Mouse (Mus musculus) hindbrain, embryonic 10.5 days (tissue): ENCODE measurements at regions not wholly inside any gene's neighbourhood (a gene's known extent, or its start where the extent isn't known, plus 50 kb on each side); places are given as distances from the start of the nearest gene placed in this dataset.

Source experiments
- DNase-seq: peaks from one replicate; pipeline ENCODE4 v3.0.0-alpha.2; 2017; ENCODE audit warnings: low spot score
- H3K27ac ChIP-seq: fragments of 300-500 bp; sonication (generic); 2 replicates; pipeline ENCODE4 v1.5.1; 2016; ENCODE audit warnings: mild to moderate bottlenecking, moderate library complexity
- H3K27me3 ChIP-seq: fragments of 300-500 bp; sonication (generic); 2 replicates; pipeline ENCODE4 v1.6.1; 2016; ENCODE audit warnings: mild to moderate bottlenecking; ENCODE audit not compliant: poor library complexity, insufficient read depth, severe bottlenecking
- H3K36me3 ChIP-seq: fragments of 300-500 bp; sonication (generic); 2 replicates; pipeline ENCODE4 v1.6.1; 2016; ENCODE audit warnings: mild to moderate bottlenecking, moderate library complexity
- H3K4me1 ChIP-seq: fragments of 300-500 bp; sonication (generic); replicated peaks from 2 replicates; pipeline ENCODE4 v1.6.1; 2016; ENCODE audit warnings: mild to moderate bottlenecking
- H3K4me3 ChIP-seq: fragments of 300-500 bp; sonication (generic); 2 replicates; pipeline ENCODE4 v1.5.1; 2016; ENCODE audit warnings: mild to moderate bottlenecking, moderate library complexity
- H3K9me3 ChIP-seq: fragments of 300-500 bp; sonication (generic); 2 replicates; pipeline ENCODE4 v1.6.1; 2016; ENCODE audit warnings: mild to moderate bottlenecking, moderate library complexity
- WGBS: fragments of 180-500 bp; shearing (Covaris S2); methylation state at CpG from one replicate; pipeline ENCODE4 v1.1.7; 2016; 5-methylcytosine and 5-hydroxymethylcytosine counted together

DNA sequence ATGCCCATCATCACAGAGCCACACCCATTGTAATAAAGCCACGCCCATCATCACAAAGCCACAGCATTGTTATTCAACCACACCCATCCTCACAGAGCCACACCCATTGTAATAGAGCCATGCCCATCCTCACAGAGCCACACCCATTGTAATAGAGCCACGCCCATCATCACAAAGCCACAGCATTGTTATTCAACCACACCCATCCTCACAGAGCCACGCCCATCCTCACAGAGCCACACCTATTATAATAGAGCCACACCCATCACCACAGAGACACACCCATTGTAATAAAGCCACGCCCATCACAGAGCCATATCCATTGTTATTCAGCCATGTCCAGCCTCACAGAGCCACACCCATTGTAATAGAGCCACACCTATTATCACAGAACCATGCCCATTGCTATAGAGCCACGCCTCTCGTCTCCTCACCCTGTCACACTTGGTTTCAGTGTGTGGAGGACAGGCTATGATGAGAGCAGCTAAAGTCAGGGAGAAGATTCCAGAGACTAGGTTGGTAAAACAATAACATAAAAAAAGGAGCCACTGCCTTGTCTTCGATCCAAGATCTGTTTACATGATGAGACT lies 85.6 kb downstream of the Gxylt1 start:
- Histone ChIP-seq H3K9me3 (no peaks in the 10 kb centered on the region), H3K36me3 (no peaks in the 10 kb centered on the region), H3K27me3 (no peaks in the 10 kb centered on the region), H3K4me3 (no peak overlapping the region), H3K27ac (no peak overlapping the region), H3K4me1 (no peaks in the 10 kb centered on the region)
- WGBS: 90% methylated on average over 7 of the region's 7 CpGs
- DNase-seq: no peak

DNA sequence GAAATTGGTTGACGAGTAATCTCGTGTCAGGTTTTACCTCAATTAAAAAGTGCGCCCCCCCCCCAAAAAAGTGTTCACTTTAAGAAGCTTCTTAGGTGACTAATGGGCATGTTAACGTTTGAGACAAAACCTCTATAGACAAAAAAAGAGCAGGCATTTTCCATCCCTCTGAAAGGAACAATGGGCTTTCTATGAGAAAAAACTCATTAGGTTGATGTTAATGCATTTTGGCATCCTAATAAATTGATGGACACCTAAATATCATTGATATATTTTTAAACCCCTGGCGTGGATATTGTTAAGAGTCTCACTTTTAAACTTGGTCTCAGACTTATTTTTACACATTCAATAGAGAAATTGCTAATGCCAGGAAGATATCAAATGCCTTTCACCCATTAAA lies 98.8 kb downstream of the Gxylt1 start:
- Histone ChIP-seq H3K36me3 (no peaks in the 10 kb centered on the region), H3K4me1 (no peaks in the 10 kb centered on the region), H3K27me3 (no peaks in the 10 kb centered on the region), H3K4me3 (no peak overlapping the region), H3K9me3 (no peaks in the 10 kb centered on the region), H3K27ac (no peak overlapping the region)
- no peak for DNase-seq
- WGBS: 82% methylated on average over 5 of the region's 5 CpGs

DNA sequence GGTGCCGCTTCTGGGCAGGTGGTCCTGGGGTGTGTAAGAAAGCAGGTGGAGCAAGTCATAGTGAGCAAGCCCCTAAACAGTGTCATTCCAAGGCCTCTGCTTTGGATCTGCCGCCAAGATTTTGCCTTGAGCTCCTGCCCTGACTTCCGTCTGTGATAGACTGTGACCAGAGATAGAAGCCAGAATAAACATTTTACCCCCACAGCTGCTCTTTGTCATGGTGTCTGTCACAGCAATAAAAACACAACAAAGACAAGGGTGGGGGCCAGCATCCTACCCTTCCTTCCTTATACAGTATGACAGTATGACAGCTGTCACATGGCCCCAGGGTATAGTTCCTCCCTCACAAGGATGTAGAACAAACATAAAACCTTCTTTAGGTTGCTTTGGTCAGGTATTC lies 106.2 kb downstream of the Gxylt1 start:
- no peak for DNase-seq

DNA sequence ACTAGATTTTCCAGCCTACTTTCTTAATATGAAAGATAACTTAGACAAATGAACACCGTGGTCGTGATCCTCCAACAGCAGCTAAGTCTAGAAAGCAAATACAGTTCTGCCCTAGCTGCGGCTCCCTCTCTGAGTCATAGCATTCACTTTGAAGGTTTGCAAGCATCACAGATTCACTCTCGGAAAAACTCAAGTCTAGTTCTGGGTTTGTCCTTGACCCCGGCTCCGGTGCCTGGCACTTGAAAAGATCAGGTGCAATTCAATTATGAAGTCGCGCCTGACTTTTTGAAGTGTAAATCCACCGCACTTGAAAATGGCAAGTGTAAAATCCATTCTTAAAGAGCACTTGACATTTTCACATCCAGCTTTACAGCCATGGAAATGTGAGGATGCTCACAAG lies 107.5 kb downstream of the Gxylt1 start:
- Histone ChIP-seq H3K9me3 (no peaks in the 10 kb centered on the region), H3K27me3 (no peaks in the 10 kb centered on the region), H3K27ac (no peak overlapping the region), H3K4me3 (no peak overlapping the region), H3K4me1 (peaks cover under 1% of the 10 kb centered on the region; the same call in 1 of the 2 replicates), H3K36me3 (no peaks in the 10 kb centered on the region)
- DNase-seq: no peak
- WGBS: 91% methylated on average over 9 of the region's 9 CpGs

More for the DNA sequence above, 106.2 kb downstream of the Gxylt1 start:
- Histone ChIP-seq H3K4me3 (no peak overlapping the region), H3K27ac (no peak overlapping the region), H3K9me3 (no peaks in the 10 kb centered on the region), H3K36me3 (no peaks in the 10 kb centered on the region), H3K27me3 (no peaks in the 10 kb centered on the region), H3K4me1 (no peaks in the 10 kb centered on the region)
- 89% methylated on average over 3 of the region's 3 CpGs for WGBS

DNA sequence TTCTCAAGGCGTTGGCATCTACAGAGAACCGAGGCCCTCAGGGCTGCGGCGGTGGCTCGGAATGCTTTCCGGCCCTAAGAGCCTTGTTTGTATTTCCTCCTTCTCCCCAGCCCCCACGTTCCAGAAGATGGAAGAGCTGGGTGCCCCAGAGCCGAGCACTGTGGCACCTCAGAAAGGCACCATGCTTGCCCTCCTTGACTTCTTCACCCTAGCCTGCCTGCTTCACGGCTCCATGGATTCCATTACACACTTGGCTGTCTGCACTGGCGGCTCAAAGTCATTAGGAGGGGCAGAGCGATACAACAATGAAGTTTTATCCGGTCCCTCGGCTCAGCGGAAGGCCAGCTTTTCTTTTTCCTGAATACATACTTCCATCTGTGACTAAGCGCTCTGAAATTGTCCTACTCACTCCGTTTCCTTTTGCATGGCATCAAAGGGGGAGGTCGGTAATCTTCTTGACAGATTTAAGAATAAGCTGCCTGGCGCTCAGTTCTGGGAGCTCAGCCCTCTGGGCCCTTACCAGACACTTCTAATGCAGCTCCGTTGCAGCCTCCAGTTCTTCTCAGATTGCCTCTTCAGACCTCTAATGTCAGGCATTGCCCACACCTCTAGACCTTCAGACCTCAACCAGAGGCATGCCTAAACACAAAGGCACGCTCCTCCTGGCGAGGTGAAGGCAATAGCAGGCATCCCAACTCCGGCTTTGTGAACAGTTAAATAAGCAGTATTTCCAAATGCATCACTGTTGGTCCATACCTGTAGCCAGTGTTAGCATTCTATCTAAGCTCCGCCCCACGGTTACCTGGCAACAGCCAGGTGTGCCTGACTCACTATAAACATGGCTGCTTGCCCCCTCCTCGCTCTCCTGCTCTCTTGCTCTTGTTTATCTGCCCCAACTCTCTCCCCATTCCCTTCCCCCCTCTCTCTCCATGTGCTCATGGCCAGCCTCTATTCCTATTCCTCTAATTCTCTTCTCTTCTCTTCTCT lies 112.8 kb downstream of the Gxylt1 start:
- DNase-seq: peak; percentile 5
- H3K27ac ChIP-seq: peak overlapping the region; percentile 40; the same call in 1 of the 2 replicates
- 77% methylated on average over 25 of the region's 25 CpGs for WGBS

DNA sequence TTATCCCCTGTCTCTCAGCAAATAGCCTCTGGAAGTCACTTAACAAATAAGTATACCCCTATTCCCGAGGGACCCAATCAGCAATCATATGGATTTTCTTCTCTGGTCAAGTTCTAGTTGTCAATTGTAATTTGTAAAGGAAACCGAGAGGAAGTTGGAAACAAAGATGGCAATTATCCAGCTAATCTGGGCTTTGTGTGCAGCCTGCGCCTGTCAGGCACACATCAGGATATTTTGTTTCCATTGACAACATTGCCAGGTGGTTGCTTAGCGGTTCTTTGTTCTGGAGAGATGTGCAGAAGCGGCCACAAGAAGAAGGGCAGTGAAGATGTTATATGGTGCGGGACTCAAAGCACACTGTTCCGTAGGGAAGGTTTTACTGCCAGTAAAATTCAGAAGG lies 113.7 kb downstream of the Gxylt1 start:
- peak; percentile 9 for DNase-seq
- 75% methylated on average over 7 of the region's 7 CpGs for WGBS
- no peaks in the 10 kb centered on the region; the same call in 1 of the 2 replicates for H3K9me3 ChIP-seq
- no peak overlapping the region for H3K27ac ChIP-seq
- H3K36me3 ChIP-seq: no peaks in the 10 kb centered on the region
- peaks cover 8% of the 10 kb centered on the region for H3K4me1 ChIP-seq
- no peaks in the 10 kb centered on the region for H3K27me3 ChIP-seq
- H3K4me3 ChIP-seq: no peak overlapping the region

More for the DNA sequence above, 112.8 kb downstream of the Gxylt1 start:
- Histone ChIP-seq H3K27me3 (no peaks in the 10 kb centered on the region), H3K36me3 (no peaks in the 10 kb centered on the region), H3K4me1 (peaks cover 8% of the 10 kb centered on the region), H3K9me3 (no peaks in the 10 kb centered on the region; the same call in 1 of the 2 replicates), H3K4me3 (no peak overlapping the region)

DNA sequence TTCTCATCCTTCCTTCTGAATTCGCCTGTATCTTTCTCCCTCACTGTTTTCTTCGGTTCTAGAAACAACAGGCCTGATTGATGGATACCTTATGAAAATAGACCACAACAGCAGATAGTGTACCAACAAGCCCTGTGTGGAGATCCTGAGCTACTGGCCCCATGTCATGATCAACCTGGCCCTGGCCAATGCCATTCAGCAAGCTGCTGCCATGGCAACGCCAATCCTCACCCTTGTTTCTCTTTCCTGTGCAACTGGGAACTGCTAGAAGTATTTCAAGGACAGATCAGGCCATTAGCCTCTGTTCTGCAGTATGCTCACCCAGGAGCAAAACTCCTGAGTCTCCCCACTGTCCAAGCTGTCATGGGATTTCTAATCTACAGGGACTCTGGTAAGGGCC lies 119.2 kb downstream of the Gxylt1 start:
- Histone ChIP-seq H3K27ac (no peak overlapping the region), H3K27me3 (no peaks in the 10 kb centered on the region), H3K4me3 (no peak overlapping the region), H3K4me1 (peaks cover 4% of the 10 kb centered on the region; the same call in 1 of the 2 replicates), H3K36me3 (no peaks in the 10 kb centered on the region), H3K9me3 (no peaks in the 10 kb centered on the region; the same call in 1 of the 2 replicates)
- WGBS: 83% methylated on average over 3 of the region's 3 CpGs
- no peak for DNase-seq

DNA sequence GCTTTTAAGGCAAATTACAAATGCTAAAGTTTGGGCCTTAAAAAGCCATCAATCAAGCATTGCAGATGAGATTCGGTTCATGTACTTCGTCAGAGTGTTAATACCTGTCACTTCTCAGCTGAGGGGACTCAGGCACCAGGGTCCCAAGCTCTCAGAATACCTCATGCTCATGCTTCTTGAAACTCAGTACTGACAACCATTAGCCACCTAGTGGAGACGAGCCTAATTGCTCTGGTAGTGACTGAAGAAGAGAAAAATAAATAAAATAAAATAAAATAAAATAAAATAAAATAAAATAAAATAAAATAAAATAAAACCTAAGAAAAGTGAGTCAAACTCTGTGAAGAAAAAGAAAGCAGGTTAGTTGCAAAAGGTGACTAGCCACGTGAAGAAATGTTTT lies 121.0 kb downstream of the Gxylt1 start:
- no peak overlapping the region for H3K4me3 ChIP-seq
- no peak for DNase-seq
- peaks cover 4% of the 10 kb centered on the region; the same call in 1 of the 2 replicates for H3K4me1 ChIP-seq
- 62% methylated on average over 4 of the region's 4 CpGs for WGBS
- no peaks in the 10 kb centered on the region for H3K9me3 ChIP-seq
- no peak overlapping the region for H3K27ac ChIP-seq
- H3K36me3 ChIP-seq: no peaks in the 10 kb centered on the region
- no peaks in the 10 kb centered on the region for H3K27me3 ChIP-seq

DNA sequence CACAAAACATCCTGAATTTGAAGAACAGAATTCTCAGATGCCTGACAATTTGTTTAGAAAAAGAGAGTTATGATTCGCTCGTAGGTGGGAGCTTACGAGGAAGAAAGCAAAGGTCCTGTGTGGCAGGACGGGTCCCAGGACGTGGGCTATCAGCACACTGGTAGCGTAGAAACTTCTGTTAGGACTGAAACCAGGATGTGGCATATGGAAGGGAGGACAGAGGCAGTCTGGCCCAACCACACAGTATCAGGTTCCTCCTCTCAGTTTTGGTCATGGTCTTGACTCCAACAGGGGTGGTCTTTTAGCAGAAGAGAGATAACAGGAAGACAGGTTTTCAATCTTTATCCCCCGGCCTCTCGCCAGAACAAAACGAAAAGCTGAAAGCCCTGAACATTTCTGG lies 130.1 kb downstream of the Gxylt1 start:
- Histone ChIP-seq H3K36me3 (no peaks in the 10 kb centered on the region), H3K9me3 (no peaks in the 10 kb centered on the region), H3K27ac (no peak overlapping the region), H3K4me3 (no peak overlapping the region), H3K4me1 (peaks cover 9% of the 10 kb centered on the region; the same call in 1 of the 2 replicates), H3K27me3 (no peaks in the 10 kb centered on the region)
- 90% methylated on average over 9 of the region's 9 CpGs for WGBS
- DNase-seq: no peak

DNA sequence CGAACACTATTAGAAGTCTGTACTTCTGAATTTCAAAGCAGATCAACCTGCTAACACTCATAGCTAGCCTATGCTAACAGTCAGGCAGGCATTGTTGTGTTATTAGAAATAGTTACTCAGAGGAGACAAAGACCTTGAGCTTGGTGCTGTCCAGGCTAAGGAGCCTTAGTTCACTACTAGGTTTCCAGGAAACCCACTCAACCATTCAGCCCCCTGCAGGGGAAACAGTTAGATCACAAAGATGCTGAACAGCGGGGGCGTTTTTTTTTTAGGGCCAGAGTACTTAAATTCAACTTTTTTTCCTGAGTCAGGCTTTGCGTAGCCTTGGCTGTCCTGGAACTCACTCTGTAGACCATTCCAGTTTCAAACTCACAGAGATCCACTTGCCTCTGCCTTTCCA lies 130.7 kb downstream of the Gxylt1 start:
- no peak for DNase-seq
- H3K9me3 ChIP-seq: no peaks in the 10 kb centered on the region
- H3K27me3 ChIP-seq: no peaks in the 10 kb centered on the region
- no peak overlapping the region for H3K27ac ChIP-seq
- no peak overlapping the region for H3K4me3 ChIP-seq
- peaks cover 9% of the 10 kb centered on the region; the same call in 1 of the 2 replicates for H3K4me1 ChIP-seq
- 51% methylated on average over 4 of the region's 4 CpGs for WGBS
- no peaks in the 10 kb centered on the region for H3K36me3 ChIP-seq

DNA sequence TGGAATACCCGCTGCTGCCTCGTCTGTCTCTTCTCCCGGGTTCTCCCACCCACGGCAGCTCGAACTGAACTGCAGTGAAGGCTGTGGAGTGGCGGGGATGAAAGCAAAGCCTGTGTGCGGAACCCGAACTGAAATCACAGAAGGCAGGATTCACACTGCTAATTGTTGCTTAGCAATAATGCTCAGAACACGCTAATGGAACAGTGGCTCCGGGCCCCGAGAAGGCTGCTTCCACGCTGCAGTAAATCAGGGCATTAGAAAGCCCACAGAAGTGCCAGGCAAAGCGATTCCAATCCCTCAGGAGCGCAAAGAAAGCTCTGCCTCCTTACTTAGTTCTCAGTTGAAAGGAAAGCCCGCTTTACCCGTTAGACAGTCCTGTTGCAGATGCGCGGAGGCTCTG lies 141.6 kb downstream of the Gxylt1 start:
- WGBS: 82% methylated on average over 18 of the region's 18 CpGs

DNA sequence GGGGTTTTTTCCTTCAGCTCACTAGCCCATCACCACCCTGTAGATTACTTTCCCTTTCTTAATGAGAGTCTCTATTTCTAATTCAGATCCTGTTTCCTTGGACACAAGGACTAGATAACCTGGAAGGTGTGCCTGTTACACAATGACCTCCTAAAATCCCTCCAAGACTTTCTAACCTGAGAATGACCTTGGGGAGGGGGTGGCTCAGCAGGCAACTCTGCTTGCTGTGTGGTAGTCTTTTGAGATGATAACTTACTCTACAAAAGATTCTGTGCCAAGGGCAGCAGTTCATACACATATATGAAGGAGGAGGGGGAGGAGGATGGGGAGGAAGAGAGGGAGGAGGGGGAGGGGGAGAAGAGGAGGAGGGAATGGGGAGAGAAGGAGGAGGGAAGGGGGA lies 143.9 kb downstream of the Gxylt1 start:
- H3K4me3 ChIP-seq: no peak overlapping the region
- H3K27me3 ChIP-seq: no peaks in the 10 kb centered on the region
- no peak for DNase-seq
- no peaks in the 10 kb centered on the region for H3K36me3 ChIP-seq
- no peaks in the 10 kb centered on the region for H3K9me3 ChIP-seq
- H3K4me1 ChIP-seq: no peaks in the 10 kb centered on the region; the same call in 1 of the 2 replicates
- no peak overlapping the region for H3K27ac ChIP-seq

More for the DNA sequence above, 141.6 kb downstream of the Gxylt1 start:
- Histone ChIP-seq H3K4me3 (no peak overlapping the region), H3K27ac (no peak overlapping the region), H3K9me3 (no peaks in the 10 kb centered on the region), H3K27me3 (no peaks in the 10 kb centered on the region), H3K36me3 (no peaks in the 10 kb centered on the region), H3K4me1 (no peaks in the 10 kb centered on the region; the same call in 1 of the 2 replicates)
- DNase-seq: no peak

DNA sequence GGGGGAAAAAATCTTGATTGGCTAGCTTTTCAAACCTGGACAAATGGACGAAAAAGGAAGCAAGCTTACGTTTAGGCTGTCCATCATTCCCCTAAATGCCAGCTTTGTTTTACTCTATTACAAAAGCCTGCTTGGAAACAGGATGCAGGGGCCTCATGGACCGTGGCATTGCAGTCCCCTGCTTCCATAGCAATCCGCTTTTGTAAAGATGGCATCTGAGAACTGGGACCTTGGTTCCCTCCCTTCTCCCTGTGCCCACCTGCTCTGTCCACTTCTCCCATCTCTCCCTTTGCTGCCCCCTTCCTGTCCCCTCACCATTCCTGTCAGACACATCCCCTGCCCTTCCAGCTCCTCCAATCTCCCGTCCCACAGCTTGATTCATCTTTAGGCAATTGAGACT lies 149.7 kb downstream of the Gxylt1 start:
- Histone ChIP-seq H3K27me3 (no peaks in the 10 kb centered on the region), H3K36me3 (no peaks in the 10 kb centered on the region), H3K9me3 (no peaks in the 10 kb centered on the region), H3K4me1 (peaks cover 10% of the 10 kb centered on the region), H3K27ac (peak overlapping the region; percentile 40; the same call in 1 of the 2 replicates), H3K4me3 (no peak overlapping the region)
- WGBS: 42% methylated on average over 5 of the region's 5 CpGs
- peak; percentile 9 for DNase-seq
